Mouse (Mus musculus) heart, postnatal 0 days (tissue): Measurements from ENCODE around the gene Map2k6.
A peak's percentile ranks its signal among the peaks of the same experiment; 100 is the strongest.

Source experiments
- CTCF ChIP-seq: IDR thresholded peaks from 2 replicates; pipeline ENCODE4 v1.5.1; 2016; ENCODE audit warnings: antibody characterized with exemption, control low read depth, low read depth
- EP300 ChIP-seq: IDR thresholded peaks from 2 replicates; pipeline ENCODE4 v1.6.1; 2016; ENCODE audit warnings: antibody characterized with exemption, low read depth

DNA sequence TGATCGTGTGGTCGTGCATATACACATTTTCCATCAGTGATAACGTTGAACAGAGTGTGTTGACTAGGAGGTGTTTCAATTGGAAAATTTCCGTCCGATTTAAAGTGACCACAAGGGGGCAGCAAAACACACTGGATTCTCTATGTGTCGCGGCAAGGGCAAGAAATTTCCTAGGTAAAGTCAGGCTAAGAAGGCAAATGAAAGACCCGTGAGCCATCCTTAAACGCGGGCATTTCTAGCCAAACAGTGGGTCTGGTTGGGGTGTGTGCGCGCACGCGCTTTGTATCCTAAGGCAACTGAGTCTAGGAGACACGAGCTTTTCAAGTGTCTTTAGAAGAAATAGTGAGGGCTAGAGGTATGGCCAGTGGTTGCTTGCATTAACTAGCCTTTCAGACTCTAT lies 138.7 kb downstream of the Map2k6 start:
- TF ChIP-seq CTCF (peak; percentile 79), EP300 (no peak)
